Mouse (Mus musculus) liver, embryonic 13.5 days (tissue): ENCODE measurements at regions not wholly inside any gene's neighbourhood (a gene's known extent, or its start where the extent isn't known, plus 50 kb on each side); places are given as distances from the start of the nearest gene placed in this dataset.

Source experiments
- ATAC-seq: fragments of 200-750 bp; cut with Nextera tagmentation; 2 replicates; pipeline ENCODE4 v1.8.0; 2017; ENCODE audit warnings: low read depth, mild to moderate bottlenecking, moderate number of reproducible peaks, moderate library complexity
- DNase-seq: peaks from one replicate; pipeline ENCODE4 v3.0.0; 2022
- H3K27ac ChIP-seq: fragments of 300-500 bp; sonication (generic); 2 replicates; pipeline ENCODE4 v1.5.1; 2015; ENCODE audit warnings: moderate library complexity, mild to moderate bottlenecking, inconsistent platforms
- H3K27me3 ChIP-seq: fragments of 300-500 bp; sonication (generic); 2 replicates; pipeline ENCODE4 v1.6.1; 2015; ENCODE audit warnings: mild to moderate bottlenecking, inconsistent platforms
- H3K36me3 ChIP-seq: fragments of 300-500 bp; sonication (generic); 2 replicates; pipeline ENCODE4 v1.6.1; 2015; ENCODE audit warnings: mild to moderate bottlenecking, inconsistent platforms
- H3K4me1 ChIP-seq: fragments of 300-500 bp; sonication (generic); replicated peaks from 2 replicates; pipeline ENCODE4 v1.6.1; 2015; ENCODE audit warnings: inconsistent platforms
- H3K4me2 ChIP-seq: fragments of 300-500 bp; sonication (generic); 2 replicates; pipeline ENCODE4 v1.6.1; 2015; ENCODE audit warnings: inconsistent platforms, mild to moderate bottlenecking, moderate library complexity
- H3K4me3 ChIP-seq: fragments of 300-500 bp; sonication (generic); replicated peaks from 2 replicates; pipeline ENCODE4 v1.5.1; 2015; ENCODE audit warnings: mild to moderate bottlenecking, inconsistent platforms
- H3K9ac ChIP-seq: fragments of 300-500 bp; sonication (generic); 2 replicates; pipeline ENCODE4 v1.6.1; 2015; ENCODE audit warnings: mild to moderate bottlenecking, inconsistent platforms
- H3K9me3 ChIP-seq: fragments of 300-500 bp; sonication (generic); replicated peaks from 2 replicates; pipeline ENCODE4 v1.6.1; 2016; ENCODE audit warnings: inconsistent platforms
- WGBS: fragments of 180-500 bp; shearing (Covaris S2); methylation state at CpG from one replicate; pipeline ENCODE4 v1.1.7; 2015; ENCODE audit not compliant: insufficient replicate concordance; 5-methylcytosine and 5-hydroxymethylcytosine counted together

GRCm38 (mm10) chr15:68401006-68401405, 1900.3 kb upstream of the Lrrc6 start:
- Histone ChIP-seq H3K27me3 (no peaks in the 10 kb centered on the region), H3K36me3 (no peaks in the 10 kb centered on the region), H3K9ac (no peak overlapping the region), H3K9me3 (no peaks in the 10 kb centered on the region), H3K27ac (no peak overlapping the region), H3K4me2 (no peak overlapping the region), H3K4me1 (no peaks in the 10 kb centered on the region), H3K4me3 (no peak overlapping the region)
- no peak for ATAC-seq
- 68% methylated on average over 4 of the region's 4 CpGs for WGBS
- DNase-seq = no peak

GRCm38 (mm10) chr15:68396566-68396965, 1895.9 kb upstream of the Lrrc6 start:
- H3K4me2 ChIP-seq = no peak overlapping the region
- ATAC-seq (no peak), DNase-seq (no peak)
- H3K27ac ChIP-seq = no peak overlapping the region
- no peaks in the 10 kb centered on the region for H3K4me1 ChIP-seq
- H3K9ac ChIP-seq = no peak overlapping the region
- H3K27me3 ChIP-seq = no peaks in the 10 kb centered on the region
- no peaks in the 10 kb centered on the region for H3K9me3 ChIP-seq
- H3K4me3 ChIP-seq = no peak overlapping the region
- 85% methylated on average over 6 of the region's 6 CpGs for WGBS
- no peaks in the 10 kb centered on the region for H3K36me3 ChIP-seq

GRCm38 (mm10) chr15:68394749-68395148, 1894.0 kb upstream of the Lrrc6 start:
- Histone ChIP-seq H3K27ac (no peak overlapping the region), H3K9me3 (no peaks in the 10 kb centered on the region), H3K4me1 (no peaks in the 10 kb centered on the region), H3K36me3 (no peaks in the 10 kb centered on the region), H3K4me3 (no peak overlapping the region), H3K27me3 (no peaks in the 10 kb centered on the region), H3K9ac (no peak overlapping the region), H3K4me2 (no peak overlapping the region)
- DNase-seq (no peak), ATAC-seq (no peak)
- WGBS = 53% methylated on average over 1 of the region's 1 CpGs

- no peaks in the 10 kb centered on the region for H3K36me3 ChIP-seq
- no peak overlapping the region for H3K4me2 ChIP-seq
- H3K9me3 ChIP-seq = no peaks in the 10 kb centered on the region
- no peak overlapping the region for H3K9ac ChIP-seq
- 58% methylated on average over 4 of the region's 4 CpGs for WGBS
- ATAC-seq (no peak), DNase-seq (no peak)
- H3K27ac ChIP-seq = no peak overlapping the region
- H3K27me3 ChIP-seq = no peaks in the 10 kb centered on the region
- H3K4me3 ChIP-seq = no peak overlapping the region
- H3K4me1 ChIP-seq = no peaks in the 10 kb centered on the region
Measured at GRCm38 (mm10) chr15:68394157-68394556, 1893.4 kb upstream of the Lrrc6 start.

- 26% methylated on average over 1 of the region's 1 CpGs for WGBS
- ATAC-seq (no peak), DNase-seq (no peak)
- Histone ChIP-seq H3K4me2 (no peak overlapping the region), H3K4me3 (no peak overlapping the region), H3K9ac (no peak overlapping the region), H3K27ac (no peak overlapping the region), H3K9me3 (no peaks in the 10 kb centered on the region), H3K36me3 (no peaks in the 10 kb centered on the region), H3K4me1 (no peaks in the 10 kb centered on the region), H3K27me3 (no peaks in the 10 kb centered on the region)
Measured at GRCm38 (mm10) chr15:68391737-68392136, 1891.0 kb upstream of the Lrrc6 start.

GRCm38 (mm10) chr15:68389855-68390254, 1889.1 kb upstream of the Lrrc6 start:
- no peak overlapping the region for H3K9ac ChIP-seq
- no peaks in the 10 kb centered on the region for H3K27me3 ChIP-seq
- WGBS = 65% methylated on average over 5 of the region's 5 CpGs
- no peaks in the 10 kb centered on the region for H3K36me3 ChIP-seq
- no peaks in the 10 kb centered on the region for H3K9me3 ChIP-seq
- H3K4me2 ChIP-seq = no peak overlapping the region
- no peak overlapping the region for H3K27ac ChIP-seq
- no peaks in the 10 kb centered on the region for H3K4me1 ChIP-seq
- ATAC-seq (no peak), DNase-seq (no peak)
- no peak overlapping the region for H3K4me3 ChIP-seq

- Histone ChIP-seq H3K27ac (no peak overlapping the region), H3K4me3 (no peak overlapping the region), H3K4me1 (no peaks in the 10 kb centered on the region), H3K4me2 (no peak overlapping the region), H3K9me3 (no peaks in the 10 kb centered on the region), H3K27me3 (no peaks in the 10 kb centered on the region), H3K9ac (no peak overlapping the region), H3K36me3 (no peaks in the 10 kb centered on the region)
- no peak for DNase-seq
- 62% methylated on average over 4 of the region's 4 CpGs for WGBS
- ATAC-seq = no peak
Measured at GRCm38 (mm10) chr15:68387349-68388065, 1886.8 kb upstream of the Lrrc6 start.

- H3K4me3 ChIP-seq = no peak overlapping the region
- H3K4me2 ChIP-seq = no peak overlapping the region
- WGBS = 54% methylated on average over 10 of the region's 10 CpGs
- no peak overlapping the region for H3K27ac ChIP-seq
- no peaks in the 10 kb centered on the region for H3K36me3 ChIP-seq
- no peaks in the 10 kb centered on the region for H3K27me3 ChIP-seq
- no peak for ATAC-seq
- no peak for DNase-seq
- H3K9ac ChIP-seq = no peak overlapping the region
- no peaks in the 10 kb centered on the region for H3K9me3 ChIP-seq
- no peaks in the 10 kb centered on the region for H3K4me1 ChIP-seq
Measured at GRCm38 (mm10) chr15:68384571-68385335, 1884.0 kb upstream of the Lrrc6 start.

- ATAC-seq (no peak), DNase-seq (no peak)
- Histone ChIP-seq H3K27me3 (no peaks in the 10 kb centered on the region), H3K4me3 (no peak overlapping the region), H3K27ac (no peak overlapping the region), H3K9ac (no peak overlapping the region), H3K4me1 (no peaks in the 10 kb centered on the region), H3K36me3 (no peaks in the 10 kb centered on the region), H3K9me3 (no peaks in the 10 kb centered on the region), H3K4me2 (no peak overlapping the region)
- WGBS = 26% methylated on average over 1 of the region's 1 CpGs
Measured at GRCm38 (mm10) chr15:68375166-68375565, 1874.5 kb upstream of the Lrrc6 start.

GRCm38 (mm10) chr15:68366816-68367215, 1866.1 kb upstream of the Lrrc6 start:
- Histone ChIP-seq H3K4me2 (no peak overlapping the region), H3K36me3 (no peaks in the 10 kb centered on the region), H3K4me3 (no peak overlapping the region), H3K9me3 (no peaks in the 10 kb centered on the region), H3K4me1 (peaks cover 7% of the 10 kb centered on the region), H3K27me3 (no peaks in the 10 kb centered on the region), H3K9ac (no peak overlapping the region), H3K27ac (no peak overlapping the region)
- no peak for ATAC-seq
- WGBS = 70% methylated on average over 3 of the region's 3 CpGs
- DNase-seq = no peak

GRCm38 (mm10) chr15:68363058-68363735, 1862.5 kb upstream of the Lrrc6 start:
- ATAC-seq = peak; percentile 91
- H3K27ac ChIP-seq = peak overlapping the region; percentile 85
- DNase-seq = peak; percentile 96
- no peaks in the 10 kb centered on the region for H3K9me3 ChIP-seq
- peak overlapping the region; percentile 93 for H3K4me2 ChIP-seq
- H3K9ac ChIP-seq = peak overlapping the region; percentile 91
- H3K36me3 ChIP-seq = no peaks in the 10 kb centered on the region
- WGBS = under 1% methylated on average over 56 of the region's 72 CpGs
- peaks cover 29% of the 10 kb centered on the region for H3K4me1 ChIP-seq
- H3K4me3 ChIP-seq = peak overlapping the region; percentile 91
- no peaks in the 10 kb centered on the region for H3K27me3 ChIP-seq
